Mouse (Mus musculus): ENCODE data around the gene Pon3. TPM values are rescaled to one million over a fixed set of nuclear protein-coding genes. Genes with fewer than 3 reads are reported as not detected.

The Pon3 gene
- polyA plus RNA-seq, 1 experiment from 2014 or later: 45.3 TPM

- Histone ChIP-seq H3K4me3 (ENCODE audit: control insufficient read depth in 1 of 2, insufficient read depth in 1 of 2, low read depth in 1 of 2, low read length in 2 of 2) (no peak overlapping the region), H3K27me3 (ENCODE audit: control insufficient read depth, insufficient read depth, low read length) (no peaks in the 10 kb centered on the region), H3K4me1 (ENCODE audit: control insufficient read depth in 2 of 2, insufficient read depth in 2 of 2, low read length in 2 of 2) (no peaks in the 10 kb centered on the region), H3K9me3 (ENCODE audit: control insufficient read depth, low read length) (no peaks in the 10 kb centered on the region), H3K27ac (replicated peaks in 1 of 2; ENCODE audit: control insufficient read depth in 1 of 2, insufficient read depth in 1 of 2, low read depth in 2 of 2, low read length in 2 of 2) (no peak overlapping the region), H3K36me3 (ENCODE audit: control insufficient read depth, insufficient read depth, low read length) (peaks cover 34% of the 10 kb centered on the region), H3K4me2 (ENCODE audit: low read length) (no peak overlapping the region), H3K9ac (ENCODE audit: low read length) (no peak overlapping the region)
- WGBS: 68% methylated on average over 5 of the region's 5 CpGs
- no peak for ATAC-seq (ENCODE audit: insufficient number of reproducible peaks, insufficient read depth, low FRiP score, low read depth)
Observed at GRCm38 (mm10) chr6:5277972-5278371, 21.9 kb upstream of the Pon3 start.

GRCm38 (mm10) chr6:5269641-5270040, 13.6 kb upstream of the Pon3 start:
- Histone ChIP-seq H3K9me3 (ENCODE audit: control insufficient read depth, low read length) (no peaks in the 10 kb centered on the region), H3K27ac (replicated peaks in 1 of 2; ENCODE audit: control insufficient read depth in 1 of 2, insufficient read depth in 1 of 2, low read depth in 2 of 2, low read length in 2 of 2) (no peak overlapping the region), H3K27me3 (ENCODE audit: control insufficient read depth, insufficient read depth, low read length) (no peaks in the 10 kb centered on the region), H3K4me1 (ENCODE audit: control insufficient read depth in 2 of 2, insufficient read depth in 2 of 2, low read length in 2 of 2) (no peaks in the 10 kb centered on the region), H3K4me3 (ENCODE audit: control insufficient read depth in 1 of 2, insufficient read depth in 1 of 2, low read depth in 1 of 2, low read length in 2 of 2) (no peak overlapping the region), H3K36me3 (ENCODE audit: control insufficient read depth, insufficient read depth, low read length) (peaks cover 43% of the 10 kb centered on the region), H3K9ac (ENCODE audit: low read length) (no peak overlapping the region), H3K4me2 (ENCODE audit: low read length) (no peak overlapping the region)
- ATAC-seq (ENCODE audit: insufficient number of reproducible peaks, insufficient read depth, low FRiP score, low read depth): no peak
- 92% methylated on average over 6 of the region's 6 CpGs for WGBS

- Histone ChIP-seq H3K27me3 (ENCODE audit: control insufficient read depth, insufficient read depth, low read length) (no peaks in the 10 kb centered on the region), H3K27ac (replicated peaks in 1 of 2; ENCODE audit: control insufficient read depth in 1 of 2, insufficient read depth in 1 of 2, low read depth in 2 of 2, low read length in 2 of 2) (no peak overlapping the region), H3K36me3 (ENCODE audit: control insufficient read depth, insufficient read depth, low read length) (peaks cover 31% of the 10 kb centered on the region), H3K9me3 (ENCODE audit: control insufficient read depth, low read length) (no peaks in the 10 kb centered on the region), H3K9ac (ENCODE audit: low read length) (no peak overlapping the region), H3K4me1 (ENCODE audit: control insufficient read depth in 2 of 2, insufficient read depth in 2 of 2, low read length in 2 of 2) (no peaks in the 10 kb centered on the region), H3K4me3 (ENCODE audit: control insufficient read depth in 1 of 2, insufficient read depth in 1 of 2, low read depth in 1 of 2, low read length in 2 of 2) (no peak overlapping the region), H3K4me2 (ENCODE audit: low read length) (no peak overlapping the region)
- no peak for ATAC-seq (ENCODE audit: insufficient number of reproducible peaks, insufficient read depth, low FRiP score, low read depth)
- WGBS: 70% methylated on average over 8 of the region's 8 CpGs
Observed at GRCm38 (mm10) chr6:5264793-5265192, 8.7 kb upstream of the Pon3 start.

- Histone ChIP-seq H3K27ac (replicated peaks in 1 of 2; ENCODE audit: control insufficient read depth in 1 of 2, insufficient read depth in 1 of 2, low read depth in 2 of 2, low read length in 2 of 2) (no peak overlapping the region), H3K9me3 (ENCODE audit: control insufficient read depth, low read length) (no peaks in the 10 kb centered on the region), H3K27me3 (ENCODE audit: control insufficient read depth, insufficient read depth, low read length) (no peaks in the 10 kb centered on the region), H3K4me1 (ENCODE audit: control insufficient read depth in 2 of 2, insufficient read depth in 2 of 2, low read length in 2 of 2) (no peaks in the 10 kb centered on the region), H3K9ac (ENCODE audit: low read length) (no peak overlapping the region), H3K4me2 (ENCODE audit: low read length) (no peak overlapping the region), H3K4me3 (ENCODE audit: control insufficient read depth in 1 of 2, insufficient read depth in 1 of 2, low read depth in 1 of 2, low read length in 2 of 2) (no peak overlapping the region), H3K36me3 (ENCODE audit: control insufficient read depth, insufficient read depth, low read length) (peaks cover 24% of the 10 kb centered on the region)
- ATAC-seq (ENCODE audit: insufficient number of reproducible peaks, insufficient read depth, low FRiP score, low read depth): no peak
- WGBS: 73% methylated on average over 8 of the region's 8 CpGs
Observed at GRCm38 (mm10) chr6:5263250-5263999, 7.3 kb upstream of the Pon3 start.

GRCm38 (mm10) chr6:5262322-5263249, 6.5 kb upstream of the Pon3 start:
- H3K27me3 ChIP-seq (ENCODE audit: control insufficient read depth, insufficient read depth, low read length): no peaks in the 10 kb centered on the region
- 70% methylated on average over 9 of the region's 10 CpGs for WGBS
- H3K4me1 ChIP-seq (ENCODE audit: control insufficient read depth in 2 of 2, insufficient read depth in 2 of 2, low read length in 2 of 2): no peaks in the 10 kb centered on the region
- no peaks in the 10 kb centered on the region for H3K9me3 ChIP-seq (ENCODE audit: control insufficient read depth, low read length)
- H3K27ac ChIP-seq (replicated peaks in 1 of 2; ENCODE audit: control insufficient read depth in 1 of 2, insufficient read depth in 1 of 2, low read depth in 2 of 2, low read length in 2 of 2): no peak overlapping the region
- H3K9ac ChIP-seq (ENCODE audit: low read length): no peak overlapping the region
- H3K36me3 ChIP-seq (ENCODE audit: control insufficient read depth, insufficient read depth, low read length): peaks cover 22% of the 10 kb centered on the region
- no peak overlapping the region for H3K4me3 ChIP-seq (ENCODE audit: control insufficient read depth in 1 of 2, insufficient read depth in 1 of 2, low read depth in 1 of 2, low read length in 2 of 2)
- no peak for ATAC-seq (ENCODE audit: insufficient number of reproducible peaks, insufficient read depth, low FRiP score, low read depth)
- H3K4me2 ChIP-seq (ENCODE audit: low read length): no peak overlapping the region

- peak overlapping the region; percentile 75 for H3K4me2 ChIP-seq (ENCODE audit: low read length)
- no peaks in the 10 kb centered on the region for H3K9me3 ChIP-seq (ENCODE audit: control insufficient read depth, low read length)
- H3K9ac ChIP-seq (ENCODE audit: low read length): peak overlapping the region; percentile 75
- WGBS: 20% methylated on average over 6 of the region's 6 CpGs
- peak overlapping the region; percentile 52 to 81 for H3K4me3 ChIP-seq (ENCODE audit: control insufficient read depth in 1 of 2, insufficient read depth in 1 of 2, low read depth in 1 of 2, low read length in 2 of 2)
- peaks cover 0 to 7% of the 10 kb centered on the region in 2 experiments; a peak in 1 of 4 replicates for H3K4me1 ChIP-seq (ENCODE audit: control insufficient read depth in 2 of 2, insufficient read depth in 2 of 2, low read length in 2 of 2)
- H3K27ac ChIP-seq (replicated peaks in 1 of 2; ENCODE audit: control insufficient read depth in 1 of 2, insufficient read depth in 1 of 2, low read depth in 2 of 2, low read length in 2 of 2): peak overlapping the region in 1 of 2 experiments; percentile 55; a peak in 1 of 4 replicates
- H3K27me3 ChIP-seq (ENCODE audit: control insufficient read depth, insufficient read depth, low read length): no peaks in the 10 kb centered on the region
- no peak for ATAC-seq (ENCODE audit: insufficient number of reproducible peaks, insufficient read depth, low FRiP score, low read depth)
- 0 out of 2 replicates have a peak, but pooled peaks cover 6% of the 10 kb centered on the region for H3K36me3 ChIP-seq (ENCODE audit: control insufficient read depth, insufficient read depth, low read length)
Observed at GRCm38 (mm10) chr6:5255291-5255690, 795 bp downstream of the Pon3 start.

GRCm38 (mm10) chr6:5254869-5255268, 1.2 kb downstream of the Pon3 start:
- H3K27ac ChIP-seq (replicated peaks in 1 of 2; ENCODE audit: control insufficient read depth in 1 of 2, insufficient read depth in 1 of 2, low read depth in 2 of 2, low read length in 2 of 2): no peak overlapping the region
- 96% methylated on average over 2 of the region's 2 CpGs for WGBS
- no peaks in the 10 kb centered on the region for H3K27me3 ChIP-seq (ENCODE audit: control insufficient read depth, insufficient read depth, low read length)
- H3K4me3 ChIP-seq (ENCODE audit: control insufficient read depth in 1 of 2, insufficient read depth in 1 of 2, low read depth in 1 of 2, low read length in 2 of 2): peak overlapping the region in 1 of 2 experiments; percentile 52; a peak in 2 of 4 replicates
- no peaks in the 10 kb centered on the region for H3K9me3 ChIP-seq (ENCODE audit: control insufficient read depth, low read length)
- peak overlapping the region; percentile 75 for H3K4me2 ChIP-seq (ENCODE audit: low read length)
- 0 out of 2 replicates have a peak, but pooled peaks cover 6% of the 10 kb centered on the region for H3K36me3 ChIP-seq (ENCODE audit: control insufficient read depth, insufficient read depth, low read length)
- ATAC-seq (ENCODE audit: insufficient number of reproducible peaks, insufficient read depth, low FRiP score, low read depth): no peak
- peaks cover 0 to 7% of the 10 kb centered on the region in 2 experiments; a peak in 1 of 4 replicates for H3K4me1 ChIP-seq (ENCODE audit: control insufficient read depth in 2 of 2, insufficient read depth in 2 of 2, low read length in 2 of 2)
- H3K9ac ChIP-seq (ENCODE audit: low read length): peak overlapping the region; percentile 75; the same call in 1 of the 2 replicates

Measured in heart, embryonic 14.5 days (tissue).